Mouse (Mus musculus) forebrain, embryonic 12.5 days (tissue): ENCODE measurements at regions not wholly inside any gene's neighbourhood (a gene's known extent, or its start where the extent isn't known, plus 50 kb on each side); places are given as distances from the start of the nearest gene placed in this dataset.

ENCODE experiments used
- ATAC-seq: fragments of 200-750 bp; cut with Nextera tagmentation; 2 replicates; pipeline ENCODE4 v1.8.0; 2017; ENCODE audit warnings: moderate TSS enrichment; ENCODE audit not compliant: low FRiP score
- H3K27ac ChIP-seq: fragments of 300-500 bp; sonication (generic); 2 replicates; pipeline ENCODE4 v1.5.1; 2016; ENCODE audit warnings: mild to moderate bottlenecking
- H3K27me3 ChIP-seq: fragments of 300-500 bp; sonication (generic); 2 replicates; pipeline ENCODE4 v1.6.1; 2016; ENCODE audit warnings: mild to moderate bottlenecking
- H3K36me3 ChIP-seq: fragments of 300-500 bp; sonication (generic); replicated peaks from 2 replicates; pipeline ENCODE4 v1.6.1; 2016; ENCODE audit warnings: mild to moderate bottlenecking
- H3K4me1 ChIP-seq: fragments of 300-500 bp; sonication (generic); 2 replicates; pipeline ENCODE4 v1.6.1; 2016
- H3K4me2 ChIP-seq: fragments of 300-500 bp; sonication (generic); 2 replicates; pipeline ENCODE4 v1.6.1; 2016; ENCODE audit warnings: mild to moderate bottlenecking, moderate library complexity
- H3K4me3 ChIP-seq: fragments of 300-500 bp; sonication (generic); replicated peaks from 2 replicates; pipeline ENCODE4 v1.5.1; 2016; ENCODE audit warnings: mild to moderate bottlenecking
- H3K9ac ChIP-seq: fragments of 300-500 bp; sonication (generic); 2 replicates; pipeline ENCODE4 v1.6.1; 2016; ENCODE audit warnings: mild to moderate bottlenecking
- H3K9me3 ChIP-seq: fragments of 300-500 bp; sonication (generic); 2 replicates; pipeline ENCODE4 v1.6.1; 2016
- WGBS: fragments of 180-500 bp; shearing (Covaris S2); methylation state at CpG from one replicate; pipeline ENCODE4 v1.1.7; 2016; 5-methylcytosine and 5-hydroxymethylcytosine counted together

GRCm38 (mm10) chr15:59138393-59139107, 249.5 kb downstream of the Gm49356 start:
- Histone ChIP-seq H3K4me1 (no peaks in the 10 kb centered on the region), H3K4me2 (no peak overlapping the region), H3K27ac (no peak overlapping the region), H3K4me3 (no peak overlapping the region), H3K9ac (no peak overlapping the region), H3K27me3 (no peaks in the 10 kb centered on the region), H3K36me3 (no peaks in the 10 kb centered on the region), H3K9me3 (peaks cover 9% of the 10 kb centered on the region)
- whole genome bisulfite sequencing: 78% methylated on average over 8 of the region's 8 CpGs
- no peak for ATAC-seq

GRCm38 (mm10) chr15:59141621-59142020, 252.5 kb downstream of the Gm49356 start:
- peaks cover 2% of the 10 kb centered on the region for H3K4me1 ChIP-seq
- H3K27ac ChIP-seq: no peak overlapping the region
- ATAC-seq: no peak
- no peak overlapping the region for H3K4me3 ChIP-seq
- H3K9me3 ChIP-seq: peaks cover 1% of the 10 kb centered on the region; the same call in 1 of the 2 replicates
- no peak overlapping the region for H3K4me2 ChIP-seq
- H3K36me3 ChIP-seq: no peaks in the 10 kb centered on the region
- 84% methylated on average over 4 of the region's 4 CpGs for WGBS
- no peaks in the 10 kb centered on the region for H3K27me3 ChIP-seq
- no peak overlapping the region for H3K9ac ChIP-seq

- Histone ChIP-seq H3K9me3 (no peaks in the 10 kb centered on the region), H3K27me3 (no peaks in the 10 kb centered on the region), H3K27ac (no peak overlapping the region), H3K4me2 (no peak overlapping the region), H3K4me1 (peaks cover 5% of the 10 kb centered on the region), H3K9ac (no peak overlapping the region), H3K4me3 (no peak overlapping the region), H3K36me3 (no peaks in the 10 kb centered on the region)
- no peak for ATAC-seq
- 87% methylated on average over 9 of the region's 9 CpGs for whole genome bisulfite sequencing
Measured at GRCm38 (mm10) chr15:59142481-59142880, 253.4 kb downstream of the Gm49356 start.

GRCm38 (mm10) chr15:59143891-59144290, 254.8 kb downstream of the Gm49356 start:
- Histone ChIP-seq H3K36me3 (no peaks in the 10 kb centered on the region), H3K4me2 (no peak overlapping the region), H3K27me3 (no peaks in the 10 kb centered on the region), H3K4me3 (no peak overlapping the region), H3K9me3 (no peaks in the 10 kb centered on the region), H3K4me1 (peaks cover 5% of the 10 kb centered on the region), H3K9ac (no peak overlapping the region), H3K27ac (no peak overlapping the region)
- no peak for ATAC-seq
- WGBS: 85% methylated on average over 1 of the region's 1 CpGs

- Histone ChIP-seq H3K4me3 (no peak overlapping the region), H3K27me3 (no peaks in the 10 kb centered on the region), H3K36me3 (no peaks in the 10 kb centered on the region), H3K4me2 (no peak overlapping the region), H3K4me1 (peaks cover 5% of the 10 kb centered on the region), H3K9ac (no peak overlapping the region), H3K9me3 (no peaks in the 10 kb centered on the region), H3K27ac (no peak overlapping the region)
- WGBS: 73% methylated on average over 5 of the region's 5 CpGs
- 0 out of 2 replicates have a peak, but pooled peaks have one; percentile 17 for ATAC-seq
Measured at GRCm38 (mm10) chr15:59145679-59146078, 256.6 kb downstream of the Gm49356 start.

GRCm38 (mm10) chr15:59146111-59146510, 257.0 kb downstream of the Gm49356 start:
- Histone ChIP-seq H3K4me1 (peaks cover 5% of the 10 kb centered on the region), H3K36me3 (no peaks in the 10 kb centered on the region), H3K9ac (no peak overlapping the region), H3K4me3 (no peak overlapping the region), H3K27me3 (no peaks in the 10 kb centered on the region), H3K27ac (no peak overlapping the region), H3K9me3 (no peaks in the 10 kb centered on the region), H3K4me2 (no peak overlapping the region)
- WGBS: 86% methylated on average over 19 of the region's 19 CpGs
- ATAC-seq: no peak

- Histone ChIP-seq H3K4me2 (no peak overlapping the region), H3K9ac (no peak overlapping the region), H3K4me1 (peaks cover 5% of the 10 kb centered on the region), H3K4me3 (no peak overlapping the region), H3K27ac (no peak overlapping the region), H3K27me3 (no peaks in the 10 kb centered on the region), H3K9me3 (no peaks in the 10 kb centered on the region), H3K36me3 (no peaks in the 10 kb centered on the region)
- 26% methylated on average over 9 of the region's 11 CpGs for whole genome bisulfite sequencing
- no peak for ATAC-seq
Measured at GRCm38 (mm10) chr15:59146586-59147085, 257.5 kb downstream of the Gm49356 start.

GRCm38 (mm10) chr15:59148531-59148930, 259.4 kb downstream of the Gm49356 start:
- Histone ChIP-seq H3K4me3 (no peak overlapping the region), H3K4me1 (peaks cover 9% of the 10 kb centered on the region), H3K9me3 (no peaks in the 10 kb centered on the region), H3K27me3 (no peaks in the 10 kb centered on the region), H3K9ac (no peak overlapping the region), H3K36me3 (no peaks in the 10 kb centered on the region), H3K27ac (no peak overlapping the region), H3K4me2 (no peak overlapping the region)
- ATAC-seq: no peak
- whole genome bisulfite sequencing: 93% methylated on average over 5 of the region's 5 CpGs

GRCm38 (mm10) chr15:59151506-59151905, 262.4 kb downstream of the Gm49356 start:
- no peak overlapping the region for H3K9ac ChIP-seq

GRCm38 (mm10) chr15:59152786-59153388, 263.8 kb downstream of the Gm49356 start:
- no peak for ATAC-seq
- Histone ChIP-seq H3K36me3 (no peaks in the 10 kb centered on the region), H3K4me3 (no peak overlapping the region), H3K4me1 (peaks cover 23% of the 10 kb centered on the region), H3K9me3 (no peaks in the 10 kb centered on the region), H3K27ac (no peak overlapping the region), H3K9ac (no peak overlapping the region), H3K27me3 (0 out of 2 replicates have a peak, but pooled peaks cover 2% of the 10 kb centered on the region), H3K4me2 (no peak overlapping the region)
- WGBS: 89% methylated on average over 6 of the region's 6 CpGs

More at GRCm38 (mm10) chr15:59151506-59151905, 262.4 kb downstream of the Gm49356 start:
- Histone ChIP-seq H3K4me1 (peaks cover 27% of the 10 kb centered on the region), H3K9me3 (no peaks in the 10 kb centered on the region), H3K4me3 (no peak overlapping the region), H3K27me3 (0 out of 2 replicates have a peak, but pooled peaks cover 2% of the 10 kb centered on the region), H3K27ac (no peak overlapping the region), H3K4me2 (no peak overlapping the region), H3K36me3 (no peaks in the 10 kb centered on the region)
- ATAC-seq: no peak
- WGBS: 92% methylated on average over 5 of the region's 5 CpGs

GRCm38 (mm10) chr15:59153416-59154250, 264.5 kb downstream of the Gm49356 start:
- Histone ChIP-seq H3K36me3 (no peaks in the 10 kb centered on the region), H3K9ac (no peak overlapping the region), H3K27me3 (0 out of 2 replicates have a peak, but pooled peaks cover 2% of the 10 kb centered on the region), H3K4me2 (0 out of 2 replicates have a peak overlapping the region, but pooled peaks have one; percentile 15), H3K27ac (peak overlapping the region; percentile 78), H3K4me3 (no peak overlapping the region), H3K4me1 (peaks cover 23% of the 10 kb centered on the region), H3K9me3 (no peaks in the 10 kb centered on the region)
- peak; percentile 24; the same call in 1 of the 2 replicates for ATAC-seq
- WGBS: 32% methylated on average over 16 of the region's 16 CpGs
